Mouse (Mus musculus) testis, postnatal 14 days (tissue): Measurements from ENCODE around the gene Zfp558.
"Not testable (repeated sequence)": the region's sequence is repeated elsewhere in the genome, so short reads cannot be mapped to it uniquely, and the experiment has no call there.

Experiments
- DNase-seq: peaks from one replicate; pipeline ENCODE4 v3.0.0; 2021; ENCODE audit warnings: low spot score

Gene Zfp558

GRCm38 (mm10) chr9:18478168-18478567, at the start of gene Zfp558, which contains the start of gene Mbd3l1:
TSS of gene Zfp558 (minus strand) at chr9:18478268.
TSS of gene Mbd3l1 (plus strand) at chr9:18478359.
- no peak for DNase-seq

- no peak for DNase-seq
Measured at GRCm38 (mm10) chr9:18508098-18508497, 30.0 kb upstream of the Zfp558 start.

- peak; percentile 71 for DNase-seq
Measured at GRCm38 (mm10) chr9:18473324-18474128, 4.5 kb downstream of the Zfp558 start.

GRCm38 (mm10) chr9:18468005-18468404, 10.1 kb downstream of the Zfp558 start:
- DNase-seq = no peak

- DNase-seq = no peak
Measured at GRCm38 (mm10) chr9:18467350-18467749, 10.7 kb downstream of the Zfp558 start.

GRCm38 (mm10) chr9:18456520-18456919, 21.5 kb downstream of the Zfp558 start:
- DNase-seq = no peak

GRCm38 (mm10) chr9:18431687-18432086, 46.4 kb downstream of the Zfp558 start:
- DNase-seq = peak; percentile 21

- DNase-seq = no peak
Measured at GRCm38 (mm10) chr9:18430354-18430753, 47.7 kb downstream of the Zfp558 start, which contains the start of gene Mbd3l2. TSS of gene Mbd3l2 (plus strand) at chr9:18430654.

GRCm38 (mm10) chr9:18412371-18412770, 65.7 kb downstream of the Zfp558 start:
- not testable (repeated sequence) for DNase-seq
